Mouse (Mus musculus): ENCODE measurements around the gene Prkar1b.

- TF ChIP-seq CTCF (IDR thresholded peaks at IDR 0.05; ENCODE audit: extremely low read depth, insufficient read length, insufficient replicate concordance, low read depth, low read length) (no peak), POLR2A (IDR thresholded peaks at IDR 0.05; ENCODE audit: low read depth, low read length) (peak; percentile 39; the same call in 1 of the 2 replicates)
These were observed 154.0 kb downstream of the Prkar1b start for GRCm38 (mm10) chr5:138995721-138996311.

Measured in small intestine, adult 2 months (tissue).